Mouse (Mus musculus) adrenal gland, adult 18-20 months (tissue): ENCODE measurements around the gene Kif14. TPM values are rescaled to one million over a fixed set of nuclear protein-coding genes. Genes with fewer than 3 reads are reported as not detected.
A peak's percentile ranks its signal among the peaks of the same experiment; 100 is the strongest.
"Not testable (repeated sequence)": the region's sequence is repeated elsewhere in the genome, so short reads cannot be mapped to it uniquely, and the experiment has no call there.

ENCODE experiments used
- DNase-seq, 2 experiments: peaks; one replicate each; pipeline ENCODE4 v3.0.0; 2021 to 2022; ENCODE audit warnings: low spot score in 2 of 2
- total RNA-seq, 2 experiments: library from RNA; stranded (reverse); gene quantifications; 1 replicate in 1 of 2; 2 replicates in 1 of 2; pipeline ENCODE4 v1.2.3; 2021

The Kif14 gene
- total RNA-seq, 2 experiments from 2014 or later = 0.23 to 0.48 TPM

DNA sequence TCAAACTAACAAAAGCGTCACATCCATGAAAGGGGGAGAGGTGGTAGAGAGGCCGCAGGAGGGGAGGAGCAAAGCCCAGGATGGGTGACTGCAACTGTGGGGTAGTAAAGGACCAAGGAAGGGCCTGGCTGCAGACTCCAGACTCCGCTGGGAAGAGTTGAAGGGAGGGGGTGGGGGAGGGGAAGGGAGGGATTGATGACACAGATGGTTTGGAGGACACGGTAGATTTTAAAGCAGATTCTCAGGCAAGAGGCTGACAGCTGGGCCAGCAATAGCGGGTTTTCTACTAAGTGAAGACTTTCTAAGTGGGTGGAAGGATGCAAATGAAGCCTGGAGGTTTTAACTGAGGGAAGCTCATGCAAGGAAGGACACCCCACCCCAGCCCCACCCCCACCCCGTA is 4.3 kb downstream of the Kif14 start:
- DNase-seq = no peak

DNA sequence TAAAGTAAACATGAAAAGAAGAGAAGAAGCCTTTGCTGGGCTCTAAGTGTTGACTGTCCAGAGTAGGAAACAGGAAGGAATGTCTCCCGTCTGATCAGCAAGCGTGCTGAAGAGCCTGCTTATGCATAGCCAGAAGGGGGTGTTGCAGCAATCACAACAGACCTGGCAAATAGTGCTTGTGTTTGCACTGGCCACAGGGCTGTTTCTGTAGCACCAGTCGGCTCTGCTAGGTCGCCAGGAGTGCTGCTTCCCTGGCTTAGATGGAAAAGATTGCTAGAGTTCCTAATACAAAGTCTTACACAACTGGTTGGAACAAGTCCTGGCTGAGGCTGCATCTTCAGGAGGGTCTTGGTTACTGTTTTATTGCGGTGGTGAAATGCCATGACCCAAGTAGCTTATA is 25.5 kb downstream of the Kif14 start:
- no peak for DNase-seq

DNA sequence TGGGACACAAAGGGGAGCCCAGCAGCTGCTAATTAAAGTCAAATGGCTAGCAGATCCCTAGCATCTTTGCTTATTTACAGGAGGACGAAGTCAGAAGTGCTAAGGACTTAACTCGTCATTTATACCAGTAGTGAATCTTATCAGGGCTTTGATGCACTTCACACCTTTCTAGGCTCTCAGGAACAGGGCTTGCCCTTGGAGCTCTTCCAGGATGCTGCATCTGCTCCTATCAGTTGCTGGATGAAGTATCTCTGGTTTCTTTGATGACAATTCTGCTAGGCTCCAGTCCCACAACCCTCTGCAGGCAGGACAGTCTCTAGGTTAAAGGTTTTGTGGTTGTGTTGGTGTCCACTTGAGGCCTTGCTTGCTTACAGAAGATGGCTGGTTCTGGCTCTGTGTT is 26.1 kb downstream of the Kif14 start:
- no peak for DNase-seq

DNA sequence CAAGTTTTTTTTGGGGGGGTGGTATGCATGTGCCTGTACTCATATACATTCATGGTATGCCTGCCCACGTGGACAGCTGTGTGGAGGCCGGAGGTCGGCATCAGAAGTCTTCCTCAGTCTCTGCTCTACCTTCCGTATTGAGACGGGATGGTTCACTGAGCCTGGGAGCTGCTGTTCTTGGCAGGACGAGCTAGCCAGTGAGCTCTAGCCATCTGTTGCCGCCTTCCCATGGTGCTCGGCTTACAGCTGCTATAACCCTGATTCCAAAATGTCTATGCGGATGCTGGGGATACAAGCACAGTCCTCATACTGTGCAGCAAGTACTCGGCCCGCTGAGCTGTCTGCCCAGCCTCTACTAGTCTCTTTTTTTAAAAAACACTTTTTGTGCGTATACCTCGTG is 33.2 kb downstream of the Kif14 start:
- no peak for DNase-seq

DNA sequence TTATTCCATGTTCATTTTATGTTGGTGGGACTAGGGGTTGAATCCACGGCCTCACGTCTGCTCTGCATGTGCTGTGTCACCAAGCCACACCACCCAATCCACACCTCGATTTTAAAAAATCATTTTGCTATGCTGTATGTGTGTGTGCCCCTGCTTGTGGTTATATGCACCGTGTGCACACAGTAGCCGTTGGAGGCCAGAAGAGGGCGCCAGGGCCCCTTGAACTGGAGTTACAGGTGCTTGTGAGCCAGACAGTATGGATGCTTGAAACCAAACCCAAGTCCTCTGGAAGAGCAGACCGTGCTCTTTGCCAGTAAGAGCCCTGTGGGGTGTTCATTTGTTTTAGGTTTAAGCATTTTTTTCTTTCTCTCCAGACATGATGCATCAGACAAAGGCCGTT is 36.8 kb downstream of the Kif14 start:
- DNase-seq = no peak

DNA sequence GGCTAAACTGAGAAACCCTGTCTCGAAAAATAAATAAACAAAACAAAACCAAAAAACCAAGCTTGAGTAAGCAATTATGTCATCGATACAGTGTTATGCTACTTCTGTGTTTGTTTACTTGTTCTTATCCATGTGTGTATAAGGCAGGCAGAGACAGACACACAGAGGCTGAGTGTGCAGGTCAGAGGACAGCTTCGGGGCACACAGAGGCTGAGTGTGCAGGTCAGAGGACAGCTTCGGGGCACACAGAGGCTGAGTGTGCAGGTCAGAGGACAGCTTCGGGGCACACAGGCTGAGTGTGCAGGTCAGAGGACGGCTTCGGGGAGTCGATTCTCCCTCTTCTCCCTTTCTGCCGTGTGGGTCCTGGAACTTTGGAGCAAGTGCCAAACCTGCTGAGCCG is 40.1 kb downstream of the Kif14 start:
- not testable (repeated sequence) for DNase-seq

DNA sequence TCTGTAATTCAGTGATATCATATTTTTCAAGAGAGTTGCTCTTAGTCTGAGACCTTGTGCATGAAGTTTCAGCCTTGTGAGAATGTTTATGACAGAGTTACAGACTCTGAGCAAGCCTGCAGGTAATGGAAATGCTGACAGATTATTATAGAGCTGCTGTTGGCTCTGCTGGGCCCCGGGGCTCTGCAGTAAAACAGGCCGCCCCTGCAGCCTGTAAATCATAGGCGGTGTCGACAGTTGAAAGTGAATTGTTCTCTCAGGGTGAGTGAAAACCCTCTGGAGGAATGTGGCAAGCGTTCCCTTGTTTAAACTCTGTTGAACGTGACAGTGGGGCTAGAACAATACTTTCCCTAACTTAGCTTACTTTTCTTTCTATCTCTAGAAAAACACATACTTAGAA is 46.2 kb downstream of the Kif14 start:
- DNase-seq = no peak

DNA sequence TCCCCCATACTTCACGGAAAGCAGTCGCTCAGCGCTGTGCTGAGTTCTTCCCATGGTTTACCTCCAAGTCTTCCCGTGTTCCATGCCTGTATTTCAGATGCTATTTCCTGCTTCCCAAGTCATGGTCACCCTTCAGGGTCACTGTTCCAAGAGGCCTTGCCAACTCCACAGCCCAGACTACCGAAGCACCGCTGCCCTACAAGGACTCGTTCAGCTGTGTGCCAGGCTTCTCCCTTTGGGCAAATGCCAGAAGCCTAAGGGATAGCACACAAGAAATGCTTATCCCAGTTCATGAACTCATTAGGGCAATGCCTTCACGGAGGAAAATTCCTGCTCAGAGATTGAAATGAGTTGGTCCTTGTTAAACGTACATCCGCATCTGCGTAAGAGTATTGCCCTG is 47.0 kb downstream of the Kif14 start:
- peak in 1 of 2 experiments; percentile 5 for DNase-seq

DNA sequence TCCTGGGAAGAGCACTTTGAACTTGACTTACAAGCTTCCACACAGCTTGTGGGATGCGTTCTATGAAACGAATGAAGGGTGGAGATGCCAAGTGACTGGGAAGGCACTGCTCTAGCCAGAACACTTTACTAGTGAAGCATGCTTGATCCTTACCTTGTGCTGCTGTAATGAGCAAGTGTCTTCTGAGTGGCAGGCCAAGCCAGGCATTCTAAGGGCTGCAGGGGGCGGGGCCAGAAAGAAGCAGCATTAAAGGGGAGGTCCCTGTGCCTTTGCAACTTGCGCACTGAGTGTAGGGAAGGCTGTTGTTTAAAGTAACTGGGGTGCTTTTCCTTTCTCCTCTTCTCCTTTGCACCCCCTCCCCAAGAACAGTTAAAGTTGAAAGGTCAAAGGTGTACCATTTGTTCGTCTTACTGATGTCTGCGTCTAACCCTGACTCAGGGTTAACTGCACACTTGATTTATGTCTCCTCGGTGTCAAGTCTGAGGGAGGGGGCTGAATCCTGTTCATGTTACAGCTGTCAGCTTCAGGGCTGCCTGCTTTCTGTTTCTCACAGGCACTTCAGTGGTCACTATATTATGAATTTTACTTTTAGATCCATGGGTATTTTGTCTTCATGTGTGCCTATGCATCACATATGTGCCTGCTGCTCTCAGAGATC is 52.7 kb downstream of the Kif14 start:
- no peak for DNase-seq

DNA sequence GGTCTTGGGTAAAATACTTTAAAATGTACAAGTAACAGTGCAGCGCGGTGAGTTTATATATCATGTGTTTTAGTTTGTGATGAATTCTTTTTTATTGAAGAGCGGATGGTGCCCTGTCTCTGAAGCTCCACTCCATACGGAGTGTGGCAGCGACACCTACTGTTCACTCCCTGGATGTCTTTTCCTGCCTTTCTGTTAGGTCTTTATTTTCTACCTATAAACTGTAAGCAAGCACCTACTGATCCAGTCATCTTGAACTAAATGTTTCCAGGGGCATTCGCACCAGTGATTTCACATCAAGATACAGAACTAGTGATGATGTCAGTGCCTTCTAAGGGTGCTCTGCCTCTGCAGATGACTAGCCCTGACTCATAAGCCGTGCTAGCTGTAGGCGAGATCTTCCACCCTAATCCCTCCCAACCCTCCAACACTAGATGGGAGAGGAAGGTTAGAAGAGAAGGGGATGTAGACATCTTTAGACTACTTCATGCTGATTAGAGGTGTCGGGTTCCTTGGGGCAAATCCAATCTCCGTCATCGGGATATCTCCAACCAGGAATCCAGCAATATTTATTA is 55.3 kb downstream of the Kif14 start:
- peak in 1 of 2 experiments; percentile 30 for DNase-seq

DNA sequence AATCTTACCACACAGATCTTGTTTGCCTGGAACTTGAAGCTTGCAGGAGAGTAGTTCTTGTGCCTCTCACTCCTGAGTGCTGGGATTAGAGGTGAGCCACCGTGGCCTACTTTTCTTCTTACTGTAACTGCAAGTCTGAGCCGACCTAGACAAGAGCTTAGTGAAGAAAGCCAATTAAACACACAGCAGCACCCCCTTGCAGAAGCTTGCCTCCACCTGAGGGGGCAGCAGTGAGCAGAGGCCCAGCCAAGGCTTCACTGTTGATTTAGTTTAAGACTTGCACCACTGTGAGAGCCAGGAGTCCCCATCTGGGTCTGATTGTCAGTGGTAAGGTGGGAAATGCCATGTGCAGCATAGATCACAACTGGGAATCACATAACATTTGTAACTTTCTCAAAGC is 58.8 kb downstream of the Kif14 start:
- peak; percentile 58 to 66 for DNase-seq

DNA sequence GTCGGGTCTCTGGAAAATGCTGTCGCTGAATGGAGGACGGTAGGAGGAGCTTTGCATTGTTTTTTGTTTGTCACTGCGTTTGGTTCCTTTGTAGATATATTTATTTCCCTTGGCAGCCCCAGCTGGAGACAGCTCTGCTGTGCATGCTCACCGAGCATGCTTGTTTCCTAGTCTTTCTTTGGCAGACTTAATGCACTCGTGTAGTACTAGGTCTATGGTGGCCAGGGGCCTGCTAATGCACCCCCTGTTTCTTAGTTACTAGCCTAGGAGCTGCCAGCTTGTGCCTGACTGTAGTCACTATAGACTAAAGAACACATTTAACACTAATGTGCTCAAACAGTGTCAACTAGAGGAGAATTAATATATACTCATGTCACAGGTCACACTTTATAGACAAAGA is 59.7 kb downstream of the Kif14 start:
- no peak for DNase-seq

DNA sequence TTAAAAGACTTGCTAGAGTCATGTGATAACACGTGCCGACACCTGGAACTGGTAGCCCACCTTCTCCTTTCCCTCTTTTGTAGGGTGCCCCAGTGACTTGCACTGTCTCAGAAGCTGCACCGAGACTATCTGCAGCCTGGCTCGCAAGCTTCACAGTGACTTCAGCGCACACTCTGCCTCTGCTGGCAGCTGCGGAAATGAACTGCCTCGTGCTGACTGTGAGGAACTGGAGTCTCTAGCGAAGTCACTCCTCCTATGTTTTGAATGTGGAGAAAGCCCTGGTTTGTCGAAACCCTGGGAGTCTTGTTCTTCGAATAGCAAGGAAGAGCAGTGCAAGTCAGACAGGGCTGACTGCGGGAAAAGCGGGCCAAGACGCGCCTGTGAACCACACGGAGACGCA is 61.0 kb downstream of the Kif14 start:
- DNase-seq = no peak

DNA sequence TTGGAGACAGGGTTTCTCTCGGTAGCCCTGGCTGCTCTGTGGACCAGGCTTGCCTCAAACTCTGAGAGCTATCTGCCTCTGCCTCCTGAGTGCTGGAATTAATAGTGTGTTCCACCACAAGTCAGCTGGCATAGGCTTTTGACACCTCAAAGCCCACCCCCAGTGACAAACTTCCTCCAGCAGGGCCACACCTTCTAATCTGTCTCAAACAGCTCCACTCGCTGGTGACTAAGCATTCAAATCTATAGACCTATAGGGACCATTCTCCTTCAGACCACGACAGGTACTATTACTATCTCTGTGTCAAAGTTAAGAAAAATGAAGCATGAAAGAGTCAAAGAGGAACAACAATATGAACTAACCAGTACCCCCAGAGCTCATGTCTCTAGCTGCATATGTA is 66.4 kb downstream of the Kif14 start:
- DNase-seq = no peak

DNA sequence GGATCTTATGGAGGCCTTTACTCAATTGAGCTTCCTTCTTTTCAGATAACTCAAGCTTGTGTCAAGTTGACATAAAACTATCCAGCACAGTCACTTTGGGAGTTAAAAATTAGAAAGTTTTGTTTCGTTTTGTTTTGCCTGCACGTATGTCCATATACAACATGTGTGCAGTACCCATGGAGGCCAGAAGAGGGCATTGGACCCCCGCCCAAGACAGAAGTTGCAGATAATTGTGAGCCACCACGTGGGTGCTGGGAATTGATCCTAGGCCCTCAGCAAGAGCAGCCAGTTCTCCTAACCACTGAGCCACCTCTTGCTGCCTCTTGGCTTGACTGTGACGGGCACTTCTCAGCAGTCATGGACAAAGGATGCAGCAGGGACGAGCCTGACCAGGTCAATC is 70.8 kb downstream of the Kif14 start:
- DNase-seq = no peak

DNA sequence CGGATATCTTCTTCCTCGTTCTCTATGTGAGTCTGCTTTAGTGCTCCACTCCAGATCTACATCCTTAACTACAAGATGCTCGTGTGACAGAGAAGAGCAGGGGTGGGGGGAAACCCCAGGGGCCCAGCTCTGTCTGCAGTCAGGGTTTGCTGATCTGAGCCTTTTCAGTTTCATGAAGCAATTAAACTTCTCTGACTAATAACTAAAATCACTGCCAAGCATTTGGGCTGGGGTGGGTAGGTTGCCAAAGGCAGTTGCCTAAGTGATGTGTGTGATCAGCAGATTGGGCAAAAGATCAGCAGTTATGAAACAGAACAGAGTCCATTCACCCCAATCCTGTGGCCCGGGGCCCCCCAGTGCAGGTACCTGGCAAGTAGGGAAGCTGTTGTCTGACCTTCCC is 72.1 kb downstream of the Kif14 start:
- DNase-seq = peak in 1 of 2 experiments; percentile 22

DNA sequence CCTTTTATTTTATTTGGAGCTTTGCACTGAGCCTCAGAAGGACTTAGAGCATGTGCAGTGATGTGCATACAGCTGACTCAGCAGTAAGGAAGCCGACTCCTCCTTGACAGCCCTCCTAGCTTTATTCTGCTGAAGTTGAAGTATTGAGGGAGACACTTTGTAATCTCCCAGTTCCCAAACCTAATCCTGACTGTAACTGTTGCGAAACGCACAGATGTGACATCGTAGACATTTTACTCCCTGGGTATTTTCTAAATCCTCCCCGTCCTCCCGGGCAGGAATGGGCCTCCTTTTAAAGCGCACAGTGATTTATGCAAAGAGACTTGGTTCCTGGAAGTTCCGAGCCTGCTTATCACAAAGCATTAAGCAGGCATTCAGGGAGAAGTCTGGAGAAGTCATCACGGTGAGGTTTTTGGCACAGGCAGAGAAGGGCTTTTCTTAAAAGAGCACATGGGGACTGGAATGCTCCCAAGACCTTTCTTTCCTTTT is 74.3 kb downstream of the Kif14 start:
- no peak for DNase-seq

DNA sequence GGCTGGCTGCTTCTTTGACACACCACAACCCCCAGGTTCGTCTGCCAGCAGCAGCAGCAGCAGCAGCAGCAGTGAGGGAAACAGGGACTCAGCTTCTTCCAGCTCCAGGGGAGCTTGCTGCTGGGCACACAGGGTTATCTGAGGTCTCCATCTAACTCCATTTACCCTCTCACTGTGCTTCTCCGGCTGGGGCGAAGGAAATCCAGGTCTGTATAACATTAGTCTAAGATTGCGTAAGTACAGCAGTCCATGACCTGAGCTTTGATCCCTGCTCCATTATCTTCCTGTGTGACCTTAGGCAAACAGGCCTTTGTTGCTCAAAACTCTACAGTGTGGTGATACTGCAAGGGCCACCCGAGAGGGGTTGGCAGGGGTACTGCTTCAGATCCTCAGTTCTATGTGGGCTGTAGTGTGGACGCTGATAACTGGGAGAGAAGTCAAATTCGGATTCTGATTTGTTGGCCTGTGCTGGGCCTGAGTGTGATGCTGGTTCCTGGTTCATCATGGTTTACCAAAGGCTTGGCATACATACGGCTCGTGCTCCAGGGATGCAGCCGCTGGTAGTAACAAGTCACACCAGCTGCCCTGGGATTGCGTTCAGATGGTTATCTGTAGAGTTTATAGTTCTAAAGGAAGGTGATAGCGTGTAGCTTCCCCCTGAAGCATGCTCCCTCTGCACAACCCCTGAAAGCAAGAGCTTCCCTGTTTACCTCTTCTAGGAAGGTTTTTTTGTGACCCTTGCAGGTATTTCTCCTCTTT is 75.7 kb downstream of the Kif14 start:
- no peak for DNase-seq

DNA sequence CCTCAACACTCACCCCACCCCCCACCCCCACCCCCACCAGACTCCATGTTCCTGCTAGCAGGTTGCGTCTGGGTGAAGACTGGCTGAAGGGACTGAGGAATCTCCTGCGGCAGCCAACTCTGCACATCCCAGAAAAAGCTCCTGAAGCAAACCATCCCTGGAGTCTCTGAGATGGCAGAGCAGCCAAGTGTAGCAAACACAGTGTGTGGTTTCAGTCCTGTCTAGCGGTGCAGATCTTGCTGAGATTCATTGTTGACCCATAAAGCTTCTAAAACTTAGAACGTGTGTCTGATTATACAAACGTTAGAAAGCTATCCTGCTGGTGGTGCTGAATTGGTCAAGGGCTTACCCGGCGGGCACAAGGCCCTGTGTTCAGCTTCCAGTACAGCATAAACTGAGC is 77.8 kb downstream of the Kif14 start:
- no peak for DNase-seq

DNA sequence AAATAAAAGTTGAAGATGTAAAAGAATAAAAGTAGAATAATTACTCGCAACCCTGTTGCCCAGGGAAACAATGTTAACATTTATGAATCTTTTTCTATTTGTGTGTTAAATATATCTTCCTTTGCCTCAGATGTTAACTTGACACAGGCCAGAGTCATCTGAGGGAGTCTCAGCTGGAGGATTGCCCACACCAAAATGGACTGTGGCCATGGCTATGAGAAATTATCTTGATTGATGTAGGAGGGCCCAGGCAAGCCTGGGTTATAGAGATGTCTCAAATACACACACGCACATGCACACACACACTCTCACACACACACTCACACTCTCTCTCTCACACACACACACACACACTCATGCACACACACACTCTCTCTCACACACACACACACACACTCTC is 80.9 kb downstream of the Kif14 start:
- DNase-seq = no peak

DNA sequence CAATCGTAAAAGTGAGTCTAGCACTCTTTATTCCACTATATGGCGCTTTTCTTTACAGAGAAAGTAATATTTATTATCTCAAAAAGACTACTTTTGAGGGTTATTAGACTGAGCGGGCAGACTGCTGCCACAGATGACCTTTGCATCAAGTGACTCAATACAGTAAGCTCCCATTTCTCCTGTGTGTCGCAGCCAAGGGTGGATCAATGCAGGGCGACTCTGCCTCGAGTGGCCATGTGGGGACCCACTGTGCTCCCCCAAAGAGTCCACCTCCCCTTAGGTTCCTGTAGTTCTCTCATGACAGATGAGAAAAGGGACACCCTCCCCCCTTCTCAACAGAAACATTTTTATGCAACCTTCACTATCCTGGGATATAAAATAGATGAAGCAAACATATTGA is 84.1 kb downstream of the Kif14 start:
- no peak for DNase-seq

DNA sequence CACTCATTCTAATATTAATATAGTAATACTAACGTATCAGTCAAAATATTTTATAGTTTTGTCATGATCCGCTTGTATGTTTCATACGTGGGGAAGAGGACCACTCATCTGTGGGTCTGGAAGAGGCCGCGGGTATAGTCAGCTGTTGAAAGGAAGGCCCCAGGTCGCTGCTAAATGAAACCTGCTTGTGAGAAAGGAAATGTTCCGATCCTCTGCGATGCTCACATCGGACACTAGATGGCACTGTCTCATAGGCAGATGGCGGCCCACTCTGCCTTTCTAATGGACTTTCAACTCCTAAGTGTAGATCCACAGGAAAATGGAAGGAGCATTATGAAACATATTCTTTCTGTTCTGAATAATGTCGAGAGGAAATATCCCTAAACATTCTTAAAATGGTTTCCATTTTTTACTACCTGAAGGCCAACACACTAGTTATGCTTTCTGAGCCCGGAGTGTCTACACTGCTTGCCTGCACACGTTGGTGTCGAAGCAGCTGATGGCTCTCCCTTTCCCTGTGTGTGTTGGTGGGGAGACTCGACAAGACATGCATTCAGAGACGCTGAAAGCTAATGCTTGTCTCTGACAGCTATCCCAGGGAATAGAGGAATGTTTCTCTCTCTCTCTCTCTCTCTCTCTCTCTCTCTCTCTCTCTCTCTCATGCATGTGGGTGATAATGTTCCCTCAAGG is 84.9 kb downstream of the Kif14 start:
- DNase-seq = peak; percentile 79 to 81
